Mouse (Mus musculus): ENCODE measurements around the gene Aak1.
A peak's percentile ranks its signal among the peaks of the same experiment; 100 is the strongest.
"Not testable (repeated sequence)": the region's sequence is repeated elsewhere in the genome, so short reads cannot be mapped to it uniquely, and the experiment has no call there.

Gene Aak1

GRCm38 (mm10) chr6:87021791-87022190, 172.5 kb downstream of the Aak1 start:
- DNase-seq (ENCODE audit: low spot score) = no peak

- no peak for DNase-seq (ENCODE audit: low spot score)
Measured at GRCm38 (mm10) chr6:87026980-87027379, 177.7 kb downstream of the Aak1 start.

- DNase-seq (ENCODE audit: low spot score) = no peak
Measured at GRCm38 (mm10) chr6:87028881-87029280, 179.6 kb downstream of the Aak1 start.

GRCm38 (mm10) chr6:87031310-87031709, 182.0 kb downstream of the Aak1 start:
- not testable (repeated sequence) for DNase-seq (ENCODE audit: low spot score)

- no peak for DNase-seq (ENCODE audit: low spot score)
Measured at GRCm38 (mm10) chr6:87032401-87032800, 183.1 kb downstream of the Aak1 start.

- DNase-seq (ENCODE audit: low spot score) = no peak
Measured at GRCm38 (mm10) chr6:87034395-87034794, 185.1 kb downstream of the Aak1 start.

GRCm38 (mm10) chr6:87037826-87038620, 188.7 kb downstream of the Aak1 start:
- DNase-seq (ENCODE audit: low spot score) = no peak

- DNase-seq (ENCODE audit: low spot score) = no peak
Measured at GRCm38 (mm10) chr6:87039161-87039560, 189.8 kb downstream of the Aak1 start.

- DNase-seq (ENCODE audit: low spot score) = peak; percentile 21
Measured at GRCm38 (mm10) chr6:87040971-87041370, 191.7 kb downstream of the Aak1 start.

GRCm38 (mm10) chr6:87041431-87041830, 192.1 kb downstream of the Aak1 start:
- DNase-seq (ENCODE audit: low spot score) = no peak

- DNase-seq (ENCODE audit: low spot score) = no peak
Measured at GRCm38 (mm10) chr6:87042004-87042336, 192.7 kb downstream of the Aak1 start.

GRCm38 (mm10) chr6:87042337-87043130, 193.2 kb downstream of the Aak1 start, which contains the start of gene Gfpt1:
Gene Gfpt1 (plus strand): TSS chr6:87042846.
- DNase-seq (ENCODE audit: low spot score) = peak; percentile 94

- DNase-seq (ENCODE audit: low spot score) = no peak
Measured at GRCm38 (mm10) chr6:87043131-87043516, 193.8 kb downstream of the Aak1 start.

GRCm38 (mm10) chr6:87044895-87045294, 195.6 kb downstream of the Aak1 start:
- DNase-seq (ENCODE audit: low spot score) = no peak

GRCm38 (mm10) chr6:87045507-87045906, 196.2 kb downstream of the Aak1 start:
- no peak for DNase-seq (ENCODE audit: low spot score)

GRCm38 (mm10) chr6:87048712-87049111, 199.4 kb downstream of the Aak1 start:
- DNase-seq (ENCODE audit: low spot score) = not testable (repeated sequence)

- DNase-seq (ENCODE audit: low spot score) = no peak
Measured at GRCm38 (mm10) chr6:87051886-87052425, 202.6 kb downstream of the Aak1 start.
